Mouse (Mus musculus): ENCODE results near the gene 2210407C18Rik. TPM values are rescaled to one million over a fixed set of nuclear protein-coding genes. Genes with fewer than 3 reads are reported as not detected.

Gene 2210407C18Rik
- polyA plus RNA-seq, 1 experiment from 2014 or later = not detected

DNA sequence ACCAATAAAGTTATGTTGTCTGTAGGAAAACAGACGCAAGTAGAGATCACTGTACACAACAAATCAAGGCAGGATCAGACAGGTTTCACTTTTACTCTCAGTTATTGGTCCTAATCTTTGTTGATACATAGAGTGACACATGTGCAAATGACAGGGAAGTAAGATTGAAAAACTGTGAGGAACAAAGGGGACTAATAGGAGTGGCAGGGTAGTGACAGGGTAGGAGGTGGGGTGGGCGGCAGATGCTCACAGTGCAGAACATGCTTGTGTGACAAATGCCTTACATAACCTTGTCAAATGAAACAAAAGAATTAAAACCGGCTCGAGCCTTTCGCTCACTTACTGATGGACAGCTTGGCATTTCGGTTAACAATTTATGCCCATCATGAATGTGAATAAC, 2.9 kb upstream of the 2210407C18Rik start:
- no peak overlapping the region for H3K27ac ChIP-seq
- peaks cover 23% of the 10 kb centered on the region; the same call in 1 of the 2 replicates for H3K4me1 ChIP-seq (replicated peaks)
- no peak overlapping the region for H3K4me3 ChIP-seq
- H3K9me3 ChIP-seq = no peaks in the 10 kb centered on the region
- H3K27me3 ChIP-seq (ENCODE audit: insufficient read depth, poor library complexity, severe bottlenecking) = no peaks in the 10 kb centered on the region
- DNase-seq (ENCODE audit: low spot score) = no peak
- H3K36me3 ChIP-seq = no peaks in the 10 kb centered on the region
- WGBS = 57% methylated on average over 6 of the region's 6 CpGs

DNA sequence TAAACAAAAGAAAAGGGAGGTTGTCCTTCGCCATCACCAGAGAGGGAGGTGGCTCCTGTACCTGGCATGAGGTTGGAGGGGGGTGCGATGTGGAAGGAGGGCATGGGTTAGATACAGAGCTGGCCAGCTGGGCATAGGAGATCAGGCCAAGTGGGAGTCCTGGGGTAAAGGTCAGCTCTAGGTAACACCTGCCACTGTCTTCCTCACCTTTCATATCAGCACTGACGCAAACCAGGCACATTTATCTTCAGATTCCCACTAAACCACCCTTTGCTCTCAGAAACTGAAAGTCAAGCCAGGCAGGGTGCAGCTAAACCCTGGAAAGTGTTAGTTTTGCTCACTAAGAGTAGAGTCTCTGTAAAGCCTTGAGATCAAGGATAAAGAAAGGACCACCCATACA, 2.5 kb upstream of the 2210407C18Rik start:
- H3K9me3 ChIP-seq = no peaks in the 10 kb centered on the region
- 73% methylated on average over 3 of the region's 3 CpGs for WGBS
- DNase-seq (ENCODE audit: low spot score) = no peak

DNA sequence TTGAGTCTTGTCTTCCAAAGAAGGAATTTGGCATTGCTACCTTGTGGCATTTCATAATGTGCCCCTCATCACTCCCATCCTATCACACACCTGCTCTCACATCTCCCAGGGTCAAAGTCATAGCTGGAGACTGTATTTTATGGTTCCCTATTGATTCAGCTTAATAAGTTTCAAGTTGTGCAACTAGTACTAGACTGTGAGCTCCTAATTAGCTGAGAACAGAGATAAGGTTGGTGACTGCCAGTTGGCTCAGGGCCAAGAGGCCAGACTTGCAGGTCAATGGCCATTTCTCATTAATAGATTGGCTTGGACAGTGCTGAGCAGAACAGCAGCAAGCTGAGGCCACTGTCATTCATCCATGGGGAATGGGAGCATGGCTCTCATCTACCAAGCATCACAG, 1.3 kb downstream of the 2210407C18Rik start:
- no peaks in the 10 kb centered on the region for H3K27me3 ChIP-seq (ENCODE audit: insufficient read depth, poor library complexity, severe bottlenecking)
- no peak overlapping the region for H3K4me3 ChIP-seq
- no peak for DNase-seq (ENCODE audit: low spot score)
- H3K9me3 ChIP-seq = no peaks in the 10 kb centered on the region
- no peak overlapping the region for H3K27ac ChIP-seq
- peaks cover 16% of the 10 kb centered on the region for H3K4me1 ChIP-seq (replicated peaks)
- no peaks in the 10 kb centered on the region for H3K36me3 ChIP-seq

More for the DNA sequence above, 2.5 kb upstream of the 2210407C18Rik start:
- Histone ChIP-seq H3K27ac (no peak overlapping the region), H3K27me3 (ENCODE audit: insufficient read depth, poor library complexity, severe bottlenecking) (no peaks in the 10 kb centered on the region), H3K4me3 (no peak overlapping the region), H3K36me3 (no peaks in the 10 kb centered on the region), H3K4me1 (replicated peaks) (peaks cover 19% of the 10 kb centered on the region; the same call in 1 of the 2 replicates)

DNA sequence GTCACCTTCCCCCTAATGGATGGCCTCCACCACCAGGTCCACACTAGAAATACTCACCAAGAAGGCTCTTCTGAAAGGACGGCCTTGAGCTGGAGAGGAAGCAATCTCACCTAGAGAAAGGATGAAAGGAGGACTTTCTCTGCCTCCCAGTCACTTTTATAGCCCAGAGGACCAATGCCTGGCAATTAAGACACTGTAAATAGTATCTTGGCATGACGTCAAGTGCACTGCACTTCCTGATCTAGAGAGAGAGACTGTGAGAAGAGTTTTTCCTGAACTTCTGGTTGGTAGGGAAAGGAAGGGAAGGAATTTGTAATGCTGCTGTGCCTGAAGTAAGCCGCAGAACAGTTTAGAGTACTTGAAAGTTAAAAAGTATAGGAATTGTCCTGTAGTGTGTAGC, 2.5 kb downstream of the 2210407C18Rik start:
- Histone ChIP-seq H3K9me3 (no peaks in the 10 kb centered on the region), H3K27me3 (ENCODE audit: insufficient read depth, poor library complexity, severe bottlenecking) (no peaks in the 10 kb centered on the region), H3K27ac (no peak overlapping the region), H3K36me3 (no peaks in the 10 kb centered on the region), H3K4me1 (replicated peaks) (peaks cover 6% of the 10 kb centered on the region), H3K4me3 (no peak overlapping the region)
- DNase-seq (ENCODE audit: low spot score) = no peak
- WGBS = 86% methylated on average over 3 of the region's 3 CpGs

DNA sequence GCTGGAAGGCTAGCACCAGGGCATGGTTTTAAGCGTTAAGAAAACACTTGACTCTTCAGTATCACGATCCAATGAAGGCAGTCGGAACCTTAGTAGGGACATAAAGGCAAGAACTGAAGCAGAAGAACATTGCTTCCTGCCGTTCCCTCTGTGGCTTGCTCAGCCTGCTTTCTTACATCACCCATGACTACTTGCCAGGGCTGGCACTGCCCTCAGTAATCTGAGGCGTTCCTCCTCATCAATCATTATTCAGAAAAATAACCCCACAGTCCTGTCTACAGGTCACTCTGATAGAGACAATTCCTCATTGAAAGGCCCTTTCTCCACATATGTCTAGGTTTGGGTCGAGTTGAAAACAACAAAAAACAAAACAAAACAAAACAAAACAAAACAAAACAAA, 8.8 kb downstream of the 2210407C18Rik start:
- Histone ChIP-seq H3K4me3 (no peak overlapping the region), H3K27ac (no peak overlapping the region), H3K9me3 (no peaks in the 10 kb centered on the region), H3K4me1 (replicated peaks) (no peaks in the 10 kb centered on the region; the same call in 1 of the 2 replicates), H3K36me3 (no peaks in the 10 kb centered on the region), H3K27me3 (ENCODE audit: insufficient read depth, poor library complexity, severe bottlenecking) (no peaks in the 10 kb centered on the region)
- WGBS = 84% methylated on average over 6 of the region's 6 CpGs
- no peak for DNase-seq (ENCODE audit: low spot score)

DNA sequence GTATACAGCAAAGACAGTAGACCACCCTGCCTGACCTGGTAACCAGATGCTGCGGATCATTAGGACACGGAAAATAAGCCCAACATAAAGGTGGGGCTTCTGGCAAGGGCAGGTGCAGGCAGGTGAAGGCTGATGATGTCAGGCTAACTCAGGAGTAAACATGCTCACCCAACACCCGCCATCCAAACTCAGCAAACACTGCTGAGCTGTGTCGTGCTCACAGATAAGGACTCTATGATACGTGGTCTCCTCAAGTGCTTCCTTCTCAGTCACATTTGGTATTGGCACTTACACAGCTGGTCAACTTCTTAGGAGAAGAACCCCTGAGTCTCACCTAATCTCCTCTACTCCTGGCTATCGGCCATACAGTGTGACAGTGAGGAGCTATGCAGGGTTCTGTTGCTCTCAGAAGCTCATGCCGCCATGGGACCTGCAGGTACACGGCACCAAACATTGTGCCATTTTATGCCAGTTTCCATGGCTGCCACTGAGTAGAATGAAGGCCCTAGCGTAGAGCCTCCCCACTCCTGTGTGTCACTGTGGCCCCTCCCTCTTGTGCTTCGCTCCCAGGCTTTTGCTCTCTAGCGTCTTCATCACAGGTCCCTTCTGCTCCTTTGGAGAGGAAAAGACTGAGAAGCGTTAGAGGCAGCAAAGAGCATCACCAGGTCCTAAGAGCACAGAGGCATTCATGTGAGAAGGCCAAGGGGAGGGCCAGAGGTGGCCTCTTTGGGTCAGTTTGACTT, 9.5 kb downstream of the 2210407C18Rik start:
- Histone ChIP-seq H3K27ac (no peak overlapping the region), H3K4me1 (replicated peaks) (no peaks in the 10 kb centered on the region; the same call in 1 of the 2 replicates), H3K9me3 (no peaks in the 10 kb centered on the region), H3K27me3 (ENCODE audit: insufficient read depth, poor library complexity, severe bottlenecking) (no peaks in the 10 kb centered on the region), H3K4me3 (no peak overlapping the region), H3K36me3 (no peaks in the 10 kb centered on the region)
- WGBS = 89% methylated on average over 12 of the region's 12 CpGs
- DNase-seq (ENCODE audit: low spot score) = no peak

DNA sequence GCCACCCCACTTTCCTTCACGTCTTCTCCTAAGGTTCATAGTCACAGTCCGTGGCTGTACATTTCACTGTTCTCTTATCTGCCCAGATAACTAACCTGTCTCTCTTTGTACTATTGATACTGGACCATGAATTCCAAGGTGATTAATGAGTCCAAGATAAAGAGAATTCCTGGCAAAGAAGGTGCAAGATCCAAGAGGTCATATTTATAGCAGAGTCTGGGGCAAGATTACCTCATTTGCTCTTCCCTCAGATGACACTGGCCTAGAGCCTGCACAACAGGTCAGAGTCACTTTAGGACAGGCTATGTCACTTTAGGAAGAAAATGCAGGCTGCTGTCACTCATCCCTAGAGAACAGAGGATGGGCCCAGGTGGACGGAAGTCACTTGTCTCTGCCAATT, 10.6 kb downstream of the 2210407C18Rik start:
- no peaks in the 10 kb centered on the region for H3K9me3 ChIP-seq
- DNase-seq (ENCODE audit: low spot score) = no peak
- no peaks in the 10 kb centered on the region for H3K27me3 ChIP-seq (ENCODE audit: insufficient read depth, poor library complexity, severe bottlenecking)
- WGBS = 89% methylated on average over 3 of the region's 3 CpGs
- no peak overlapping the region for H3K27ac ChIP-seq
- no peaks in the 10 kb centered on the region; the same call in 1 of the 2 replicates for H3K4me1 ChIP-seq (replicated peaks)
- H3K36me3 ChIP-seq = no peaks in the 10 kb centered on the region
- no peak overlapping the region for H3K4me3 ChIP-seq

DNA sequence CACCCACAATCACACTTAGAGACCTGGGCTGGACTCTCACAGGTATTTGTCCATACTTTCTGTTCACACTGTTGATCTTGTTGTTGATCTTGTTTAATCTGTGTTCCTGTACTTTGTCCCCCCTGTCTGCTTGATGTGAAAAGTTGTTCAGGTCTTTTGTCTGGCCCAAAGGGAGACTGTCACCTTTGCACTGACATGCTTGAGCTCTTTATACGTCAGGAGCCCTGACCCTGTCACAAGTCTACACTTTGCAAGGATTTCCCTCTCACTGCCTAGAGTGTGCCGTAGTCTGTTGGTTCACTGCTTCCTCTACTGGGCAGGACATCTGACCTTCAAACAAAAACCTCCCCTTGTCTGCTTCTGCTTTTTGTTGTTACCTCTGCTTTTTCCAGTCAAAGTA, 11.2 kb downstream of the 2210407C18Rik start:
- Histone ChIP-seq H3K36me3 (no peaks in the 10 kb centered on the region), H3K27ac (no peak overlapping the region), H3K27me3 (ENCODE audit: insufficient read depth, poor library complexity, severe bottlenecking) (no peaks in the 10 kb centered on the region), H3K4me1 (replicated peaks) (no peaks in the 10 kb centered on the region; the same call in 1 of the 2 replicates), H3K4me3 (no peak overlapping the region), H3K9me3 (no peaks in the 10 kb centered on the region)
- 64% methylated on average over 2 of the region's 2 CpGs for WGBS
- DNase-seq (ENCODE audit: low spot score) = no peak

DNA sequence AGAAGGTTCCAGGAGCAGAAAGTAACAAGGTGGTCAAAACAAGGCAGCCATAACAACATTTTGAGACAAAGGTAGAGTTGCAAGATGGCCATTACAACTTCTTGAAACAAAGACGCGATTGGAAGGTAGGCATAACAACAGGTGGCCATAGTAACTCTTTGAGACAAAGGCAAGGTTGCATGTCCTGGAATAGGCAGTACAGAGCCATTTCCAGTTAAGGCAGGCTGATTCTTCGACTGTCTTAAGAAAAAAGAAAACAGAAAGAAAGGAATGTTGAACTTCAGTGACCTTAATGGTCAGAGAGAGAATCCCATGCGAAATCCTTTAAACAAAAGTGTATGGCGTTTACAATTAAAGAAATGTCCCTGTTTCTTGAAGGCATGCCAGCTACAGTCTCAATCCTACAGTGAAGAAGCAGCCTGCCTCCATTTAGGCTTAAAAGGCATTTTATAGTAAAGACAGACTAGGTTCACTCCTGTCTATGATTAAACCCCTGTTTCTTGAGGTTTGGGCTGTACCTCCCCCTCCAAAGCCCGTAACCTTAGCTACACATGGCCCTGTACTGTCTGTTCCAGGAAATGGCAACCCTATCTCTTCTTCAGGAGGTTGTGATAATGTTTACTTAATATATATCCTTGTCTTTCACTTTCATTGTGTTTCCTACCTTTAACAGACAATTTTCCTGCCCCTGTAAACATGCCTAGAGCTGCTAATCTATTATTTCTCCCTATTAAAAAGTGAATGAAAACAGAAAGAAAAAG, 12.9 kb downstream of the 2210407C18Rik start:
- no peaks in the 10 kb centered on the region for H3K27me3 ChIP-seq (ENCODE audit: insufficient read depth, poor library complexity, severe bottlenecking)
- no peak for DNase-seq (ENCODE audit: low spot score)
- 83% methylated on average over 6 of the region's 6 CpGs for WGBS
- H3K27ac ChIP-seq = no peak overlapping the region
- H3K4me3 ChIP-seq = no peak overlapping the region
- no peaks in the 10 kb centered on the region for H3K36me3 ChIP-seq
- H3K4me1 ChIP-seq (replicated peaks) = no peaks in the 10 kb centered on the region
- H3K9me3 ChIP-seq = no peaks in the 10 kb centered on the region

DNA sequence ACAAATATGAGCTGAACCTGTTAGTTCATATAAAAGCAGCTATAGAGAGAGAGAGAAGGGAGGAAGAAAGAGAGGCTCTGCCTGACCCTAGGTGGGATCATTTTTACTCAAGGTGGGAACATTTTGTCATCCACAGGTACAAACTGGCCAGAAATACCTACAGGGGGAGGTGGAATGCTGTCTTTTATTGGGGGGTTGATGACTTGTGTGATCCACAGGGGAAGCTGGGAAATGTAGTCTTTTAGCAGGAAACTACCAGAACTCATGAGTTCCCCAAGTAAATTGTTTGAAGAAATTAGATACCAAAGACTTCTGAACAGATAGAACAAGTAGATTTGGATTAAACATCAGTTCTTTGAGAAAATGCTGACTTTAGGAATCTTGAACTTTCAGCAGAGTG, 13.8 kb downstream of the 2210407C18Rik start:
- Histone ChIP-seq H3K4me1 (replicated peaks) (no peaks in the 10 kb centered on the region), H3K27ac (no peak overlapping the region), H3K36me3 (no peaks in the 10 kb centered on the region), H3K9me3 (no peaks in the 10 kb centered on the region), H3K4me3 (no peak overlapping the region), H3K27me3 (ENCODE audit: insufficient read depth, poor library complexity, severe bottlenecking) (no peaks in the 10 kb centered on the region)
- no peak for DNase-seq (ENCODE audit: low spot score)

DNA sequence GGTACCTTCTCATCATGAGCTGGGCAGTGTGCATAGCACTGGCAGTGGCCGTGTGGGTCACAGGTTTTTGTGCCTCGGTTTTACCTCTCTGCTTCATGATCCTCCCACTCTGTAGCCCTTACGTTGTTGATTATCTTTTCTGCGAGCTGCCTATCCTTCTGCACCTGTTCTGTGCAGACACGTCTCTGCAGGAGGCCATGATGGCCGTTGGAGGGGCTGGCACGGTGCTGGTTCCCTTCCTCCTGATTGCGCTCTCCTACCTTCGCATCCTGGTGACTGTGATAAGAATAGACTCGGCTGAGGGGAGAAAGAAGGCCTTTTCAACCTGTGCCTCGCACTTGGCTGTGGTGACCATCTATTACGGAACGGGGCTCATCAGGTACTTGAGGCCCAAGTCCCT, 18.0 kb downstream of the 2210407C18Rik start:
- Histone ChIP-seq H3K9me3 (no peaks in the 10 kb centered on the region), H3K4me3 (no peak overlapping the region), H3K27me3 (ENCODE audit: insufficient read depth, poor library complexity, severe bottlenecking) (no peaks in the 10 kb centered on the region), H3K36me3 (no peaks in the 10 kb centered on the region), H3K4me1 (replicated peaks) (no peaks in the 10 kb centered on the region), H3K27ac (no peak overlapping the region)
- DNase-seq (ENCODE audit: low spot score) = no peak
- WGBS = 86% methylated on average over 13 of the region's 13 CpGs

DNA sequence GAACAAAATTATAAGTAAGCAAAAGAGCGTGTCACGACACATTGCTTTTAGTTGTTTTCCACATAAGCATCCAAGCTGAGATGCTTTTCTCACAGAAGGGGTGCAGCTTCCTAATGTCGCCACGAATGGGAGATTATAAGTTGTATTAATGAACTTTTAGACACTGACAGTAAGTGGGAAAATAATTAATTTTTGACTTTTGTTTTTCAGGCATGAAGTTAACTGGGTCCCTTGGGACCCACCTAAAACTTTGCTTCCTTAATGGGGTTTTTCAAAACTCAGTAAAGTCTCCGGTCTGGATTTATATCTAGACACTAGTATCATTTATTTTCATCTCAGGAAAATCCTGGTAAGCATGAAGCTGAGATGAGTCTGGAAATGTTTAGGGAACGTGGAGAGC, 21.1 kb downstream of the 2210407C18Rik start, which contains the start of gene Olfr324:
Gene Olfr324 (plus strand): TSS at position 301 of the 400 bp plus-strand sequence.
- H3K36me3 ChIP-seq = no peaks in the 10 kb centered on the region
- WGBS = 87% methylated on average over 6 of the region's 6 CpGs
- H3K27ac ChIP-seq = no peak within 1 kb of the TSS
- no peaks in the 10 kb centered on the region for H3K4me1 ChIP-seq (replicated peaks)
- no peak for DNase-seq (ENCODE audit: low spot score)
- no peak within 1 kb of the TSS for H3K4me3 ChIP-seq
- no peaks in the 10 kb centered on the region for H3K9me3 ChIP-seq
- H3K27me3 ChIP-seq (ENCODE audit: insufficient read depth, poor library complexity, severe bottlenecking) = no peaks in the 10 kb centered on the region

DNA sequence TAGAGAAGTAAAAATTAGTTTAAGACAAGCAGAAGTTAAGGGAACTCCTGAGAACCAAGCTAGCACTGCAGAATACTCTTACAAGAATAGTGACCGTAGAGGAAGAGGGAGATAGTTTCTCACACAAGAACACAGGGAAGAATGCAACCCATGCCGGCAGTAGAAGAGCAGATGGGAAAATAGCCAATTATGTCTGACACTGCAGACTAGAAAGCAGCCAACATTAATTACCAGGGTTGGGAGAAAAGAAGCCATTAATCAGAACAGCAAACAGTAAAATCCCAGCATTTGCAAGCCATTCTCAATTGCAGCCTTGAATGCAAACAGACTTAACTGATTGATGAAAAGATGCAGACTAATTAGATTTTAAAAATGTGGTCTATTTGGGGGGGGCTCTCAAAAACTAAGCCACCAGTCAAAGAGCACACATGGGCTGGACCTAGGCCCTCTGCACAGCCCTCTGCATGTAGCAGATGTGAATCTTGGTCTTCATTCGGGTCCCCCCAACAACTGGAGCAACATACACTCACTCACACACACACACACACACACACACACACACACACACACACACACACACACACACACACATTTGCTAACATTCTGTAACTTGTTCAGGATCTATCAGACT, 27.1 kb downstream of the 2210407C18Rik start:
- H3K27me3 ChIP-seq (ENCODE audit: insufficient read depth, poor library complexity, severe bottlenecking) = no peaks in the 10 kb centered on the region
- H3K36me3 ChIP-seq = no peaks in the 10 kb centered on the region
- whole genome bisulfite sequencing = 77% methylated on average over 3 of the region's 3 CpGs
- no peaks in the 10 kb centered on the region for H3K4me1 ChIP-seq (replicated peaks)
- no peaks in the 10 kb centered on the region for H3K9me3 ChIP-seq
- no peak for DNase-seq (ENCODE audit: low spot score)
- no peak overlapping the region for H3K4me3 ChIP-seq
- no peak overlapping the region for H3K27ac ChIP-seq
